Mouse (Mus musculus) kidney, adult 2 months (tissue): Measurements from ENCODE around the gene Pitpna.

Experiments used
- CTCF ChIP-seq: fragments of 200-500 bp; conservative IDR thresholded peaks from 2 replicates; pipeline ENCODE4 v1.5.1; 2011; ENCODE audit warnings: low read depth, mild to moderate bottlenecking, control low read depth, low read length, moderate library complexity, mixed read lengths; ENCODE audit not compliant: insufficient read depth, insufficient read length
- POLR2A ChIP-seq: fragments of 200-500 bp; IDR thresholded peaks from one replicate; pipeline ENCODE4 v1.6.1; 2011; ENCODE audit warnings: low read depth, low read length, control low read depth

DNA sequence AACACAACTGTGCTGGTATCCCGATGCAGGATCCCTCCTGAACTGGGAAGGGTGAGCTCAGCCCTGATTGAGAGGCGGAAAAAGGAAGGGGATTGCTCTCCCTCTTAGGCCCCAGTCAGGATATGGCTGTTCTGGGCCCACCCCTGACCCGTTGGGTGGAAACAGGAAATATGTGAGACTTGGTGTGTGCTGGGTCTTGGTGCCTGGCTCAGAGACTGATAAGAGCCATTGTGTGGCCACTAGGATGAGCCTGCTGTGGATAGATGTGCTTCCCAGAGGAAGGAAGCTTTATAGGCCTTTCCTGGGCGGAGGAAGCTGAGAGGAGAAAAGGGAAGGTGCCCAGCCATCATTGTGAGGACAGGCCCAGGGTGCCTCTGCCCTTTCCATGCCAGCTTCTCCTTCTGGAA is 61.3 kb downstream of the Pitpna start:
- no peak for TF ChIP-seq POLR2A
- no peak for TF ChIP-seq CTCF
